Mouse (Mus musculus) limb, embryonic 15.5 days (tissue): ENCODE data around the gene Vat1l. TPM values are rescaled to one million over a fixed set of nuclear protein-coding genes. Genes with fewer than 3 reads are reported as not detected.

Experiments
- ATAC-seq: fragments of 200-750 bp; cut with Nextera tagmentation; 2 replicates; pipeline ENCODE4 v1.8.0; 2017; ENCODE audit warnings: low read depth, moderate TSS enrichment; ENCODE audit not compliant: insufficient number of reproducible peaks, low FRiP score, low TSS enrichment
- H3K27ac ChIP-seq: fragments of 300-500 bp; sonication (generic); 2 replicates; pipeline ENCODE4 v1.5.1; 2015; ENCODE audit warnings: moderate library complexity, mild to moderate bottlenecking, inconsistent platforms
- H3K27me3 ChIP-seq: fragments of 300-500 bp; sonication (generic); 2 replicates; pipeline ENCODE4 v1.6.1; 2015; ENCODE audit warnings: inconsistent platforms
- H3K36me3 ChIP-seq: fragments of 300-500 bp; sonication (generic); 2 replicates; pipeline ENCODE4 v1.6.1; 2015; ENCODE audit warnings: inconsistent platforms
- H3K4me1 ChIP-seq: fragments of 300-500 bp; sonication (generic); 2 replicates; pipeline ENCODE4 v1.6.1; 2015; ENCODE audit warnings: inconsistent platforms
- H3K4me2 ChIP-seq: fragments of 300-500 bp; sonication (generic); 2 replicates; pipeline ENCODE4 v1.6.1; 2015; ENCODE audit warnings: mild to moderate bottlenecking, inconsistent platforms
- H3K4me3 ChIP-seq: fragments of 300-500 bp; sonication (generic); 2 replicates; pipeline ENCODE4 v1.5.1; 2015; ENCODE audit warnings: mild to moderate bottlenecking, inconsistent platforms
- H3K9ac ChIP-seq: fragments of 300-500 bp; sonication (generic); 2 replicates; pipeline ENCODE4 v1.6.1; 2015; ENCODE audit warnings: inconsistent platforms
- H3K9me3 ChIP-seq: fragments of 300-500 bp; sonication (generic); 2 replicates; pipeline ENCODE4 v1.6.1; 2016; ENCODE audit warnings: inconsistent platforms
- WGBS: fragments of 180-500 bp; shearing (Covaris S2); methylation state at CpG from one replicate; pipeline ENCODE4 v1.1.7; 2015; 5-methylcytosine and 5-hydroxymethylcytosine counted together
- polyA plus RNA-seq: library from polyadenylated mRNA; unstranded; fragments of >200 nt; fragmentation: Nextera tagmentation; extraction: Ambion mirVana; gene quantifications from 2 replicates; pipeline ENCODE4 v1.2.1, GENCODE M21; 2015

The Vat1l gene
- polyA plus RNA-seq, 1 experiment from 2014 or later = 5.6 TPM

GRCm38 (mm10) chr8:114363167-114363566 is 157.8 kb downstream of the Vat1l start:
- Histone ChIP-seq H3K4me2 (no peak overlapping the region), H3K9ac (no peak overlapping the region), H3K27ac (no peak overlapping the region), H3K9me3 (no peaks in the 10 kb centered on the region), H3K27me3 (peaks cover 10% of the 10 kb centered on the region), H3K4me1 (0 out of 2 replicates have a peak, but pooled peaks cover 5% of the 10 kb centered on the region), H3K36me3 (no peaks in the 10 kb centered on the region), H3K4me3 (no peak overlapping the region)
- WGBS = 63% methylated on average over 5 of the region's 5 CpGs
- no peak for ATAC-seq

GRCm38 (mm10) chr8:114363656-114364055 is 158.2 kb downstream of the Vat1l start:
- Histone ChIP-seq H3K4me1 (0 out of 2 replicates have a peak, but pooled peaks cover 5% of the 10 kb centered on the region), H3K27me3 (peaks cover 10% of the 10 kb centered on the region), H3K9me3 (no peaks in the 10 kb centered on the region), H3K36me3 (no peaks in the 10 kb centered on the region), H3K27ac (no peak overlapping the region), H3K9ac (no peak overlapping the region), H3K4me2 (no peak overlapping the region), H3K4me3 (no peak overlapping the region)
- peak; percentile 43; the same call in 1 of the 2 replicates for ATAC-seq
- WGBS = 14% methylated on average over 8 of the region's 8 CpGs

- Histone ChIP-seq H3K9ac (no peak overlapping the region), H3K4me1 (peaks cover 3% of the 10 kb centered on the region; the same call in 1 of the 2 replicates), H3K27me3 (peaks cover 6% of the 10 kb centered on the region; the same call in 1 of the 2 replicates), H3K36me3 (no peaks in the 10 kb centered on the region), H3K27ac (no peak overlapping the region), H3K4me2 (peak overlapping the region; percentile 24), H3K9me3 (no peaks in the 10 kb centered on the region), H3K4me3 (no peak overlapping the region)
- ATAC-seq = no peak
- WGBS = 32% methylated on average over 27 of the region's 27 CpGs
These were observed 163.9 kb downstream of the Vat1l start for GRCm38 (mm10) chr8:114369038-114369976.

- H3K27ac ChIP-seq = no peak overlapping the region
- ATAC-seq = no peak
- WGBS = 49% methylated on average over 6 of the region's 6 CpGs
- H3K9me3 ChIP-seq = no peaks in the 10 kb centered on the region
- no peaks in the 10 kb centered on the region for H3K4me1 ChIP-seq
- no peak overlapping the region for H3K4me2 ChIP-seq
- no peaks in the 10 kb centered on the region for H3K27me3 ChIP-seq
- H3K36me3 ChIP-seq = no peaks in the 10 kb centered on the region
- no peak overlapping the region for H3K9ac ChIP-seq
- H3K4me3 ChIP-seq = no peak overlapping the region
These were observed 169.0 kb downstream of the Vat1l start for GRCm38 (mm10) chr8:114374390-114374789.

GRCm38 (mm10) chr8:114384189-114384588 is 178.8 kb downstream of the Vat1l start:
- Histone ChIP-seq H3K4me3 (no peak overlapping the region), H3K27me3 (no peaks in the 10 kb centered on the region), H3K9me3 (no peaks in the 10 kb centered on the region), H3K4me2 (no peak overlapping the region), H3K9ac (no peak overlapping the region), H3K27ac (no peak overlapping the region), H3K4me1 (no peaks in the 10 kb centered on the region), H3K36me3 (no peaks in the 10 kb centered on the region)
- WGBS = 85% methylated on average over 3 of the region's 3 CpGs
- no peak for ATAC-seq

GRCm38 (mm10) chr8:114387494-114387893 is 182.1 kb downstream of the Vat1l start:
- ATAC-seq = no peak
- WGBS = 82% methylated on average over 4 of the region's 4 CpGs
- no peak overlapping the region for H3K4me3 ChIP-seq

GRCm38 (mm10) chr8:114390465-114391254 is 185.2 kb downstream of the Vat1l start:
- Histone ChIP-seq H3K9me3 (no peaks in the 10 kb centered on the region), H3K4me3 (no peak overlapping the region), H3K36me3 (no peaks in the 10 kb centered on the region), H3K4me2 (no peak overlapping the region), H3K27me3 (no peaks in the 10 kb centered on the region), H3K27ac (no peak overlapping the region), H3K4me1 (no peaks in the 10 kb centered on the region), H3K9ac (no peak overlapping the region)
- WGBS = 79% methylated on average over 12 of the region's 13 CpGs
- no peak for ATAC-seq

More at GRCm38 (mm10) chr8:114387494-114387893, 182.1 kb downstream of the Vat1l start:
- Histone ChIP-seq H3K36me3 (no peaks in the 10 kb centered on the region), H3K27me3 (no peaks in the 10 kb centered on the region), H3K9ac (no peak overlapping the region), H3K27ac (no peak overlapping the region), H3K4me2 (no peak overlapping the region), H3K9me3 (no peaks in the 10 kb centered on the region), H3K4me1 (no peaks in the 10 kb centered on the region)

- no peak for ATAC-seq
- Histone ChIP-seq H3K4me2 (no peak overlapping the region), H3K27ac (no peak overlapping the region), H3K27me3 (no peaks in the 10 kb centered on the region), H3K36me3 (no peaks in the 10 kb centered on the region), H3K4me1 (0 out of 2 replicates have a peak, but pooled peaks cover 2% of the 10 kb centered on the region), H3K4me3 (no peak overlapping the region), H3K9ac (no peak overlapping the region), H3K9me3 (no peaks in the 10 kb centered on the region)
- 92% methylated on average over 5 of the region's 5 CpGs for whole genome bisulfite sequencing
These were observed 192.9 kb downstream of the Vat1l start for GRCm38 (mm10) chr8:114398326-114398725.

GRCm38 (mm10) chr8:114399273-114399672 is 193.9 kb downstream of the Vat1l start:
- Histone ChIP-seq H3K4me1 (0 out of 2 replicates have a peak, but pooled peaks cover 2% of the 10 kb centered on the region), H3K27ac (no peak overlapping the region), H3K27me3 (no peaks in the 10 kb centered on the region), H3K4me2 (no peak overlapping the region), H3K9me3 (no peaks in the 10 kb centered on the region), H3K36me3 (no peaks in the 10 kb centered on the region), H3K4me3 (no peak overlapping the region), H3K9ac (no peak overlapping the region)
- WGBS = 93% methylated on average over 5 of the region's 5 CpGs
- ATAC-seq = no peak

- H3K27ac ChIP-seq = no peak overlapping the region
These were observed 196.3 kb downstream of the Vat1l start for GRCm38 (mm10) chr8:114401679-114402078.

GRCm38 (mm10) chr8:114411421-114411820 is 206.0 kb downstream of the Vat1l start:
- H3K9me3 ChIP-seq = no peaks in the 10 kb centered on the region
- H3K9ac ChIP-seq = no peak overlapping the region
- H3K4me1 ChIP-seq = no peaks in the 10 kb centered on the region
- H3K36me3 ChIP-seq = no peaks in the 10 kb centered on the region
- no peaks in the 10 kb centered on the region for H3K27me3 ChIP-seq
- H3K4me3 ChIP-seq = no peak overlapping the region
- no peak overlapping the region for H3K4me2 ChIP-seq
- WGBS = 74% methylated on average over 3 of the region's 3 CpGs
- ATAC-seq = no peak
- H3K27ac ChIP-seq = no peak overlapping the region

More at GRCm38 (mm10) chr8:114401679-114402078, 196.3 kb downstream of the Vat1l start:
- H3K9me3 ChIP-seq = no peaks in the 10 kb centered on the region
- H3K4me2 ChIP-seq = no peak overlapping the region
- WGBS = 69% methylated on average over 7 of the region's 7 CpGs
- H3K27me3 ChIP-seq = no peaks in the 10 kb centered on the region
- H3K36me3 ChIP-seq = no peaks in the 10 kb centered on the region
- no peak for ATAC-seq
- no peak overlapping the region for H3K9ac ChIP-seq
- no peak overlapping the region for H3K4me3 ChIP-seq
- H3K4me1 ChIP-seq = 0 out of 2 replicates have a peak, but pooled peaks cover 2% of the 10 kb centered on the region
